Mouse (Mus musculus) right cerebral cortex, postnatal 14 days (tissue): ENCODE data around the gene Shtn1.

Source experiments
- DNase-seq: peaks from one replicate; pipeline ENCODE4 v3.0.0; 2022

The Shtn1 gene

DNA sequence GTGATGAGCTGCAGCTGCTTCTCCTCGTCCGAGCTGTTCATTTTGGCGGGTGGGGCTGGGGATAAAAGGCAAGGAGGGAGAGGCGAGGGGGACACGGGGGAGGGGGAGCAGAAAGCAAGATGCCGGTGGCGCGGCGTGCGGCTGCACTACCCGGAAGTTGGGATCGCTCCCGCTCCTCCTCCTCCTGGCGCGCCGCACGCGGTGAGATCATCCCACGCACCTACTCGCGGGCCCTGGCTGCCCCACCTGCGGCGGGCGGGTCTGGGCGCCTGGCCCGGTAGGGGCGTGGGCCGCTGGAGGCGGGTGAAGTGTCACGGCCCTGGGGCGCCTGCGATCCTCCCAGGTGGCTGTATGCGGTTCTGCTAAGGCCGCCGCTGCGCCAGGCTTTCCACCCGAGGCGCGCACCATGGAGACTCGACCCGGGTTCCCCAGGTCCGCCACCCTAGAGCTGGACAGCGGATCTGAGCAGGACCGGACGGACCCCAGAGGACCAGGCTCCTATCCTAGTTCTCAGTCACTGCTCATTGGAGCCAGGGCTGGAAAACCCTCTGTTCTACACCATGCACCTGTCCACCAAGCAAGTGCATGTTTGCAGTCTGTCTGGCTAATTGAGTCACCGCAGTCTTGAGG, at the start of gene Shtn1:
TSS of gene Shtn1 (minus strand) at position 629 of the 630 bp plus-strand sequence.
- peak; percentile 75 for DNase-seq

DNA sequence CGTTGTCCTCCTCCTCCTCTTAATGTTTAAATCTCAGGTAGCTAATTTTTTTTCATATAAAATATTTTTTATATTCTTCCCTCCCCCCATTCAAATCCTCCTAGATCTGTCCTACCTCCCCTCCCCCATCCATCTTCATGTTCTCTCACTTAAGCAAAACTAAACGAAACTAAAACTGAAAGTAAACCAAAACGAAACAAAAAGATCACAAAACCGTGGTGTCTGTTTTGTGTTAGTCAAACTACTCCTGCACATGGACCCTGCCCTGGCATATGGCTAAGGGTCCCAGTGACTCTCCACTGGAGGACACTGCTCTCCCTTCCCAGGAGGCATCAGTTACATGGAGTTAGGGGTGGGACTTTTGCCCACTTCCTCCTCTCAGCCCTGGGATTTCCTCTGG, 38.3 kb upstream of the Shtn1 start:
- no peak for DNase-seq

DNA sequence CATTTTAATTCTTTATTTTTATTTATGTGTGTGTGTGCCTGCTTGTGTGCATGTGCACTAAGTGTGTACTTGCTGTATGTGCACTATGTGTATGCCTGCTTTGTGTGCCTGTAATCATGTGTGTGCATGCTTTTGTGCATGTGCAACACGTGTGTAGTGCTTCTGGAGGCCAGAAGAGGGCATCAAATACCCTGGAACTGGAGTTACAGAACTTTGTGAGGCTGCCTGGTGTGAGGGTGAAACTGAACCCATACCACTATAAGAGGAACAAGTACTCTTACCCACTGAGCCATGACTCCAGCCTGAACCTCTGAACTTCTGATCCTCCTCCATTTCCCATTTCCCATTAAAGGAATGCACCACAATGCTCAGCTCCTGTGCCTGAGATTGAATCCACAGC, 34.0 kb upstream of the Shtn1 start:
- no peak for DNase-seq

DNA sequence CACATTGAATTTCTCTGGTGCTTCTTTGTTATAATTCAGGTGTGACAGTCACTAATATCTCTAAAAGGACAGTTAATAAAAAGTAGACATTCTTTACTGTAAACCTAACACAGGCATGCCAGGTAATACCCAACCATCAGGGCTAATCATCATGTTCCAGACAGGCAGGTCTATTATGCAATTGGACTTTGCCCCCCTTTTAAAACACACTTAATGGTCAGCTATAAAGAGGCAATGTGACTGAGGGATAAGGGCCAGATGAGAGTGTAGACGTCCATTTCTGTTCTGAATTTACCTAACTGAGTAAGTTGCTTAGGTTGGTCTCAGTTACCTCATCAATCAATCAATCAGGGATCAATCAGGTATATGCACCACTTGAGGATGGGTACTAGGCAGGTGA, 22.4 kb upstream of the Shtn1 start:
- DNase-seq, result no peak

DNA sequence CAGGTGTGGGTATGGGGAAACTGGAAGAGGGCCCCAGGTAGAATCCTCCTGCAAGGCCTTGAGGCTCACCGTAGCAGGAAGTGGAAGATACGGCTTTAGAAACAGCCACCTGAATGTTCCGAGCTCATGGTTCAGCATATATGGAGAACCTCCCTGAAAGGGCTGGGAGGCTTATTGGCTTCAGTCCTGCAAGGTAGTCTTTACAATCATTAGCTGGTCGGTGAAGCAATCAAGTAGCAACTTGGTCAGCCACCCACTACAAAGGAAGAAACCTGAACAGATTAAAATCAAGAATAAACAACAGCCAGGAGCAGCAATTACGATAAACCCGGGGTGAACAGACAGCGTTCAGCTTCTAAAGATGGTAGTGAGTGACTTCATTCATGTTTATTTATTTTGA, 16.4 kb upstream of the Shtn1 start:
- no peak for DNase-seq

DNA sequence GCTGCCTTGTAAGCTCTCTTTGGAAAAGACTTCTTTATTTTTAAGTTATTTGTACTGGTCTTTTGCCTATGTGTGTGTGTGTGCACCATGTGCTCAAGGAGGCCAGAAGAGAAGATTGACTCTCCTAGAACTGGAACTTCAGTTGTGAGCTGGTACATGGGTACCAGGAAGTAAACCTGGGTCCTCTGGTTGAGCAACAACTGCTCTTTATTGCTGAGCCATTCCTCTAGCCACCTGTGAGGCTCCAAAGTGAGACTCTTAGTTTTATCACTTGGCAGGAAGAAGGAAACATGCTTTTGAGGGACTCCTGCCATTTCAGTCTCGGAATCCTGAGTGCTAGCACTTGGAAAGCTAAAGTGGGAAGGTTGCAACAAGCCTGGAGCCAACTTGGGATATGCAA, 14.4 kb upstream of the Shtn1 start:
- no peak for DNase-seq

DNA sequence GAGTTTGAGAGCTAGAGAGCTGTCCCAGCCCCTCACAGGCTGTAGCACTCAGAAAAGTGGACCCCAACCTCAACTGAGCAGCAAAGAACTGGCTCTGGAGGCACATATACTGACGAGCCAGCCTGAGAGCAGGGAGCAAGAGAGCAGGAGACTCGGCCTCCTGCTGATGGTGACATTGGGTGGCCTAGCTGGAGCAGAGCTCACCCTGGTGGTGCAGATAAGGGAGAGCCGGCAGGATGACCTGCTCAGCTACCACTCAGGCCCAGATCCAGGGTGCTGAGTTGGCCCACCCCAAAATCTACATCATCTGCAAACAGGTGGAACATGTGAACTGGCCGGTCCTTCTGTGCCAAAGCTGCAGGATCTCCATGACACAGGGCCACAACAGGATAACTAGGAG, 8.4 kb upstream of the Shtn1 start:
- DNase-seq, result no peak

DNA sequence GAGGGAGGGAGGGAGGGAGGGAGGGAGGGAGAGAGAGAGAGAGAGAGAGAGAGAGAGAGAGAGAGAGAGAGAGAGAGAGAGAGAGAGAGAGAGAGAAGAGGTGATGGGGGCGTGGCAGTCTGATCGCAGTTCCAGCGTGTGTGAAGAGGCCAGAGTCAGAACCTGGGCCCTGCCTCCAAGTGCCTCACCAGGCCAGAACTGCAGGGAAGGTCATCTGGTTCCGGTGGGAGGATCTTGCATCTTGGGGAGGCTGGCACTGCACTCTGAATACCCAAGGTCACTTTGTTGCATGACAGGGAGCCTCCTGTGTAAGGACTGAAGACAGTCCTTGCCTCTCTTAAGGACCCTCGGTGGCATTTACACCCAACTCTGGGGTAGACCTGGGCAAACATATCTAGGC, 231 bp upstream of the Shtn1 start:
- DNase-seq, result no peak

DNA sequence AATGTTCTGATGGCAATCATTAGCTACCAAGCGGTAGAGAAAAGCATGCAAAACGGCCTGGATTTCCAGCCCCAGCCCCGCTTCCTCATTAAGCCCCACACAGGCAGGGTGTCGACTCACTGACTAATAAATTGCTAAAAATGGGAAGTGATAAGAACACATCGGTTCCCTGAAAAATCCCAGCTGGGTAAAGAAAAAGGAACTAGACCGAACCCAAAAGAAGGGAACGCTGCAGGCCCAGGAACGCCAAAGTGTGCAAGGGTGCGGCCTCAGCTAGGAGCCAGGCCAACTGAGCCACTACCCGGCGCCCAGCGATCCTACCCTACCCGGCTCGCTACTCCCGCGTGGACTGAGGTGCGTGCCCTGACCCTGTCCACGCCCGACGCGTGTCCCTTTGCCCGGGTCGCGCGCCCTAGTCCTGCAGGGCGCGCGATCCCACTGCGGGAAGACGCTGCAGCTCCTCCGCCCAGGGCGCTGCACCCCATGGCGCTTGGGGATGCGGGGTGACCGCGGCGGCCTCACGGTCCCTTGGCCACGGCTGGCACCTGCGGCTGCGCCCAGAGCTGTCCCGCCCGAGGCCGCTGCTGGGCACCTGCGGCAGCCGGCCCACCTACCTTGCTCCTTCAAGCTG, 944 bp downstream of the Shtn1 start:
- DNase-seq, result peak; percentile 28

DNA sequence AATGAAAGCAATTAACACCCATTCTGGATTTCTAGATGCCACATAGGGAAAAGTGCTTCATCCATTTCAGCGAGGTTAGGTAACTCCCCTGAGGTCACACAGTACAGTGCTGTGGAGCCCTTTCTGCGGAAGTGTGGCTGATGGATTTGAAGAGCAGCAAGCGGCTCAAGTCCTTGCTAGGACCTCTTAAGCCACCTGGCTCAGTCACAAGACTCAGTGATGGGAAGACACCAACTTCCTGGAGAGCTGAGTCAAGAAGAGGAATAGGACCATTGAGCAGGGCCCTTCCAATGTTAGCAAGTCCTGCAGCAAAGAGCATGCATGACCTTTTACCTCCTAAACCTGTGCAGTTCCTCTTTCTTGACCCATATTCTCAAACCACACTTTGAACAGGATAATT, 1.5 kb downstream of the Shtn1 start:
- DNase-seq, result no peak

DNA sequence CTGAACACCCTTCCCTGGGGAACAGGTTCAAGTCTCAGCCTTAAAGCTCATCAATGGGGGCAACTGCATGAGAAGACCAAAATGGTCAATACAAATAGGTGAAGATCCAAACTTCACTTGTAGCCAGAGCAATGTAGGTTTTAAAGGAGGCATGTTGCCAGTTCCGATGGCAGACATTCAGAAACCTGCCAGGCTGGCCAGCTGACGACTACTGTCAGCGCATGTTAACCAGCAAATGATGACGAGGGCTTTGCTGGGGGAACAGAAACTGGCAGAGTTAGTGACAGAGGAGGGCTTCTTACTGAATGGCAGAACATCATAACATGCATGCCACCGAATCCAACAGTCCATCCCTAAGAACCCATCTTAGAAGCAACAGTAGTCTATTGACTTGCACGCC, 2.9 kb downstream of the Shtn1 start:
- DNase-seq, result no peak

DNA sequence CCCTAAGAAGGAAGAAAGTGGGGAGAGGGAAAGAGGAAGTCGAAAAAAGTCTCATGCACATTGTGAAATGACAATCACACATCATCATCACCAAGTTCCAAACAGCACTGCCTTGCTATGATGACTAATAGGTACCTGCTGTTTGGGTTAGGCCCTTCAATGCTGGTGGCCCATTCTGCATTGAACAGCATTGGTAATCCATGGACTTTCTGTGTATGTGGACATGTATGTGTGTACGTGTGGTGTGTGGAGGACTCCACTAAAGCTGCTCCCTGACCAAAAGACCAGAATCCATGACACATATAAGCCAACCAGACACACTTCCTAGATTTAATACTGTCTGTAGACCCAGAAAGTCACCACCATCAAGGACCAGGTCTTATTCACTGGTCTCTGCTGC, 3.9 kb downstream of the Shtn1 start:
- DNase-seq, result no peak

DNA sequence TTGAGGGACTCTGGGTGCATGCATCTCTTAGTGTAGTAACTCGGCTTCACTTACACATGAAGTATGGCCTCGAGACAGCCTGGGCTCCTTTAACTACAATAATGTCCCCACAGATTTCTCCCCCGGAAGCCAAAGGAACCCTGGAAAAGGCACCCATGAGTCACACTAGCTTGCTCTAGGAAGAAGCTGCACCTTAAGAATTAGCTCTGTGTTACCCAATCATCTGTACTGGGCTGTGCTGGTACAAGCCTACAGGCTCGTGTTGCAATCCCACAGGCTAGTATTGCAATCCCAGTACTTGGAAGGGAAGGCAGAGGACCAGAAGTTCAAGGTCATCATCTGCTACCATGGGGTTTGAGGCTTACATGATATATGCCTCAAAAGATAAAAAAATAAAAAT, 4.5 kb downstream of the Shtn1 start:
- no peak for DNase-seq

DNA sequence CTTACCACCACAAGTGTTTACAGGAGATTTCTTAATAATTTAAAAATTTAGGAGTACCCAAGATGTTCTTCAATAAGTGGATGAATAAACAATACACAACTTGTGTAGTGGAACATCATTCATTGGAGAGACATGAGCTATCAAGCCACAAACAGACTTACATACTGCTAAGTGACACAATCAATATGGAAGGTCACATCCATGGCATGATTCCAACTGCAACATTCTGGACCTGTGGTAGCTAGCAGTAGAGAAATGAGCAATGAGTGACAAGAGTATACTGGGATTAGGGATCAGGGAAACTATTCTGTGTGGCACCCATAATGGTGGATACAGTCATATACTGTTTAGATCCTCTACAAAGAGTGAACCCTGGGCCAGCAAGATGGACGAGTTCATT, 8.2 kb downstream of the Shtn1 start:
- no peak for DNase-seq

DNA sequence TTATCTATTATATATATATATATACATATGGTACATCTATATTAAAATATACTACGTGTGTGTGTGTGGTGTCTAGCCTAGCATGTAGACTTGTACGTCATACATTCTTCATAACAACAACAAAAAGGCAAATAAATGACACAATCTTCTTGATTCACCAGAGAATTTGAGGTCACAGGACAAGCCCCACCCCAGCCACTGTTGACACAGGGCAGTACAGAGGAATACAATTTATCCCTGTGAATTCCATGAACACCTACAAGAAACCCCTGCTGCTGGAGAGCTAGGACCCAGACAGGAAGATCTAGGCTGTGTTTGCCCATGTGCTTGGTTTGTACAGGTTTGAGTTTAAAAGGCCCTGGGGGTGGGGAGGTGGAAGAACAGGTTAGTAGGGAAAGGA, 9.2 kb downstream of the Shtn1 start:
- no peak for DNase-seq

DNA sequence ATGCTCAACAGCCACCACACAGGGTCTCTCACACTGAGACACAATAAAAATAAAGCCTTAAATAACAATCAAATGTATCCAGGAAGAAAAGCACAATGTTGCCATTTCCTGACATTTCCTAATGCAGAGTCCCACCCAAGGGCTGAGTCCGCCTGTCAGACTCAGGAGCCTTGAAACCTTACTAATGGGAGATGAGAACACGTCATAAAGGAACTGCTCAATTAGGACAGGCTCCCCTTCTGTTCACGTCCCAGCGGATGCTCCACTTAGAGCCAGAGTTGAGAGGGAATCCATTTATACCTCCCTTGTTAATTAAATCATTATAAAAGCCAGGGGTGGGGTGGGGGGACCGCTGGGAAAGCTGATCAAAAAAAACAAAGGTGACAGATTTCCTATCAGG, 9.8 kb downstream of the Shtn1 start:
- no peak for DNase-seq

DNA sequence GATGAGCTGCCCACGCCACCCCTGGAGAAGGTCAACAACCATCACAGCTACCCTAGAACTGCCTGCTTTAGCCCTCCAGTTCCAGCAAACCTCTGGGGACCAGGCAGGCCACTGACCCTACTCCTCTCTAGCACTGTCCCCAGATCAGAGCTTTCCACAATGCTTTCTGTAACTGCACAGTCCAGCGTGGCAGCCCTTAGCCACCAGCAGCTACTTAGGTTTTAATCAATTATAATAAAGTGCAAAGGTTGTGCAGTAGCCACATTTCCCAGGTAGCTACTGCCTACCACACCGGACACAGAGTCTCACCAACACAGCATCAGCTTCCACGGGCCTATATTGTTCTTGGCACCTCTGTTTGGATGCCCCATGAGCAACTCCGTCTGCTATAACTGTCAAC, 11.3 kb downstream of the Shtn1 start:
- DNase-seq, result no peak

DNA sequence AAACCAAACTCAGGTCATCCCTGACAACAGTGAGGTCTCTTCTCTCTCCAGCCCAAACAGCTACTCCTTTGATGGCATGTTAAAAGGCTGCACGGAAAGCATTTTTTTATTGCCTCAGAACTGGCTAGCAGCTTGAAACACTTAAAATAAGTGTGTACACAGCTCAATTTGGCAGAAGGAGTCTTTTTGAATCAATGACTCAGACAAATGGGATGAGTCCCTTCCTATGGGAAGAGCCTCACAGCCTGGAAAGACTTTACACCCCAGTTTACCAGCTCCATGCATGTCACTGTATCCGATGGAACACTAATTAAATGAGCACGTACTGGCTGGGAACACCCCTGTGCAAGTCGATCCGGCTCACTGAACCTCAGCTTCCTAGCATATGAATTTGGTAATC, 12.3 kb downstream of the Shtn1 start:
- no peak for DNase-seq

DNA sequence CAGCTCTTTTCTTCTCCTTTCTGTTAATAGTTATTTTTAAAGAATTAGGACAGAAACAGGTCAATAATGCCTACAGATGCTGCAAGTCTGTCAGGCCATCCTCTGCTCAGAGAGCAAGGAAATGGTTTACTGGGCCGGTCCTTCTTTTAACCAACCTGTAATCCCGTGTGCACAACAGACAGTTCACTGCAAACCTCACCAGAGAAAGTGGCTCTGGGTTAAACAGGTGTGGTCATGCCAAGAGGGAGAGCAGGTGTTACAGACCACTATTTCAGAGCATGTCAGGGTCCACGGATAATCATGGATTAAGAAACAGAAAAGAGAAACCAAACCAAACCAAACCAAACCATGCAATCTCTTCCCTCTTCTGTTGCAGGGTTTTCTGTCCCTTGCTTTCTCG, 17.8 kb downstream of the Shtn1 start:
- DNase-seq, result no peak

DNA sequence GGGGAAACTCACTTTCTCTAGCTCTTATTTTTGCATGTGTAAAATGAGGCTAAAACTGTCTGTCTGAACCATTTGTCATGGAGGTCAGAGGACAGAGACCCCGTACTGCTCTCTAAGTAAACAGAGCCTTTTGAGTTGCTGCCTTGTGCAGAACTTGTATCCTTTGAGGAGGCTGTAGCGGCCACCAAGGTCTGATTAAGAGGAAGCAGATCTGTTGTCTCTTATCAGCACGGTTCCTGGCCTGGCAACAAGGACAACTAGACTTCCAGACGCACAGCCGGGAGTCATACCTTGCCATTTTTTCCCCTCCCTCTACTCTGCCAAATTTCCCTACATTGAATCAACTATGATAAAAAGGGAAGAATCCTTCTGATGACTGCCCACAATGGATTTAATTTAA, 18.5 kb downstream of the Shtn1 start:
- no peak for DNase-seq

DNA sequence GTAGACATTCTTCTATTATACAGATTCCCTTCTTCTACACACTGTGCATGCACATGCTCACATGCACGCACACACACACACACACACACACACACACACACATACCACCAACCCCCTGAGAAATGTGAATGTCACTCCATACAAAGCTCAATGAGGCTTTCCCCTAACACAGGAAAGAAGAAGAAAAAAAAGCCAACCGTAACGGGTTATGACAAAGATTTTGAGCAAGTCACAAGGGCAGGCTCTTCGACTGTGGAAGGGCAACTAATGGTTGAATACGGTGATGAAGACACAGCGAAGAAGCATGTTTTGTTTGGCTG, 21.3 kb downstream of the Shtn1 start:
- DNase-seq, result no peak

DNA sequence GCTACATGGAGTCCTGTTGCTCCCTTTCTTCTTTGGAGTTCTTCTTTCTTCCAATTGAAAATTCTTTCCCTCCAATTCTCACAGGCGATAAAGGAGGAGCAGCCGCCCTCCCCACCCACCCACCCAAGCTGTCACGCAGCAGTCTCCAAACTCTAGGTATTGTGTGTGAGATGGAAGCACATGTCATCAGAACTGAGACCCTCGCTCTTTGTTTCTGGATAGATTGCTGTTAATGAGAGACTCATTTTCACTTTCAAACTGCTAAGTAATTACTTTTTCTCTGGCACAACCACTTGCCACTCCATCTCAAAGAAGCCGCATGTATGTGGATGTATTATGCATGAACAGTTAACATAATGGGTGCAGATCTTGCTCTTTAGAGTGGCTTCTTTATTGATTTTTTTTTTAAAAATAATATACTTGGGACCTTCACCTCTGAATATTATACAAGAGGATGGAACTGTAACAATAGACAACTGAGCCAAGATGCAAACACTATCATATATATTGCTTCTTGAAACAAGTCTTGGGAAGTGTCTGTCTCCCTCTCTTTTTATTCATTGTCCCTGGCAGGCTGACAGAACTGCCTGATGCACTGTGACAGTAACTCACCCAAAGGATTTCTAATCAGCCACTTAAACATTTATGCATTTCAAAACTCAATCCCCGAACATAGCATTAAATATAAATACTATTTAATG, 21.8 kb downstream of the Shtn1 start:
- DNase-seq, result no peak

DNA sequence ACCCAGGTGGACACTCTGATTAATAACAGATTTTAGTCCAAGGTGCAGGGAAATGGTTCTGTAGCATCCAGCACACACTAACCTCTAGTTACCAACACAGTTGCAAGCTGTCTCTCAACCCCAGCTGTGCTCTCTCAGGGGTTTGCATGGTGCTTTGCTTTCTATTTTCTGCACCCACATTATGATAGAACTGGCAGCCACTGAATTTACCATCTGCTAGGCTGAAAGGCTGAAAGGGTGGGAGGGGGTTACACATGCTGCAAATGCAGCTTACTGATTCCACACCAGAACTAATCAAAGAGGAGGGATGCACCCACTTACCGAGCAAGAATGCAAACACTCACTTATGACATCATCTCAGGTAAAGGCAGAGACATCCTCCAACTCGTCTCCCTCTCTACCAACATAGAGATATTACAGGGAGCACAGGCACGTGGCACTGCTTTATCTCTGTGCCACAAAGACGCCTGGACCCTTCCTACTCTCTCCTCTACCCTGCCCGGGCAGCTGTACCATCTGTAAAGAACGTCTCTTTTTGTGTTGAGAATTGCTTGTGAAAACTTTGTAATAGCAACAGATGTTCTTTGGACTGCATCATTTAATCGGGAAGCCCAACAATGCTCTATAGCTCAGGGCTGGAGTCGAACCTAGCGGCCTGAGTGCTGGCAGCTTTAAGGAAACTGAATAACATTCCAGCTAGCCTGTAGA, 23.0 kb downstream of the Shtn1 start:
- no peak for DNase-seq

DNA sequence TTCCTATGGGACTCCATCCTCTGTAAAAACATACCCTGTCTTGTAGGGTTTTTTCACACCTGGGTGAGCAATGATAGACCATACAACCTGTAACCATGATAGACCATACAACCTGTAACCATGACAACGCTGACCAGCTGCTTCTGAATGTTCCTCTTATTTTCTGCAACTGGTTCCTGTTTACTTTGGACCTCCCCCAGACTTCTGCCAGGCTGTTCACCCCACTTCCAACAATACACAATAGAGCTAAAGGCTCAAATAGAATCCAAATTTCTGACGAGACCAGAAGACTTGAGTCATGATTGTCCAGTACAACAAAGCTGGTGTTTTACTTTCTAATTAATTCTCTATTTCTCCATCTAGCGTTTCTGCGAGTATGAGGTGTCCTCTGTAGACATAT, 23.8 kb downstream of the Shtn1 start:
- DNase-seq, result no peak
